Mouse (Mus musculus) c-Kit-negative CD71-positive TER-119-positive erythroid progenitor cells, embryonic 14.5 days (primary cell): ENCODE data around the gene Rasl2-9.
"Not testable (repeated sequence)": the region's sequence is repeated elsewhere in the genome, so short reads cannot be mapped to it uniquely, and the experiment has no call there.

Source experiments
- DNase-seq: peaks from one replicate; pipeline ENCODE4 v3.0.0-alpha.2; 2013; ENCODE audit warnings: low read depth, low spot score

Gene Rasl2-9

DNA sequence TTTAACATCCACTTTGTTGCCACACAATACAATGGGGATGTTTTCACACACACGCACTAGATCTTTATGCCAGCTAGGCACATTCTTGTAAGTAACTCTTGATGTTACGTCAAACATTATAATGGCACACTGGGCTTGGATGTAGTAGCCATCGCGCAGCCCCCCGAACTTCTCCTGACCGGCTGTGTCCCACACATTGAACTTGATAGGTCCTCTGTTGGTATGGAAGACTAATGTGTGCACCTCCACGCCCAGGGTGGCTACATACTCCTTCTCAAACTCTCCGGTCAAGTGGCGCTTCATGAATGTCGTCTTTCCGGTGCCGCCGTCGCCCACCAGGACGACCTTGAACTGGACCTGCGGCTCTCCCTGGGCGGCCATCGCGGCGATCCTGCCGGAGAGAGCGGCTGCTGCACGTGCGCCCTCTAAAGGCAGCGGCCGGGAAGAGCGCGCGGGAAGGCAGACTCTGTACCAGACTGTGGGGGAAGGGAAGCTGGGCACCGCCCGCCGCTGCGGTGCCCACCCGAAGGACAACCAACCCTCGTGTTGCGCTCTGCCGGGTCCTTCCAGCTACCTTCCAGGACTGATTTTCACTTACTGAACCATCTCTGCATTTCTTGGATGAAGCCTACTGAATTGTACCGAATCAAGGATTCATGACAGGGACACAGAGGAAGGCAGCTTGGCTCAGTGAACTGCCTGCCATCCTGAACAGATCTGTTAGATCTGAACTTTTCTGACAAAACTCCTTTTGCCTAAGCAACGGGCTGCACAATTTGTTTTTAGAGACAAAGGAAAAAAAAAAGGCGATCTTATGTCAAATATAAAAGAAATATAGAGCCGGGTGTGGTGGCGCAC, at the start of gene Rasl2-9:
Rasl2-9 (minus strand) TSS at position 402 of the 858 bp plus-strand sequence.
- no peak for DNase-seq

DNA sequence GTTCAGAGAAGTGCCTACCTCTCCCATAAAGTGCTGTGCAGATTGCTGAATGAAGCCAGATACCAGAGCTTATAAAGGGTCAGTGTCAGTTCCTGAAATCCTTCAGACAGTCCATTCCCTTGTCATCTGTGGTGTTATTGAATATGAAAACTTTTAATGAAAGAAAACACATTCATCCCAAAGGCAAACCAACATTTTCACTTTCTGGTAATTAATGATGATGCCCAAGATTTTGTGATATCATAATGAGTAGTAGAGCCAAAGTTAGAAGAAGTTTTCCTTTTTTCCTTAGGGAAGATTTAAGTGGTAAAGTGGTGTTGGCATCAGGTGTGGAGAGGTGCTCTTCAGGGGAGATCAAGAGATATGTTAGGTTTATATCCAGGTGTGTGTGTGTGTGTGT, 23.8 kb upstream of the Rasl2-9 start, which contains the start of gene Vmn1r55:
Vmn1r55 (minus strand) TSS at position 101 of the 400 bp plus-strand sequence.
- not testable (repeated sequence) for DNase-seq

DNA sequence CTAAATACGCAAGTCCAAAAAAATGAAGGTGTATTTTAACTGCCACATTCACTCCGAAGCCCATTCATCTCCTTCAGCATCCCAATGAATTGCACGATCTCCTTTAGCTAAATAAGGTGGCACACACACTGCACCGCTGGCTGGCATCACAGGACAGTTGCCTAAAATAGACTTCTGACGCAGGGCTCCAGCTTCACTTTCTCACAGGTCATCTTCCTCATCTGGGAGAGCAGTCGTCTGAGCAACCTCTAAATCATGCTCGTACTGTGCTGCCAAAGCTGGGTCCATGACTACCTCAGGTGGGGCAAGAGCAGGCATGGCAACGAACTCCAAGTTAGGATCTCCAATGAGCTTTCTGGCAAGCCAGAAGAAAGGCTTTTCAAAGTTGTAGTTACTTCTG, 672 bp downstream of the Rasl2-9 start:
- no peak for DNase-seq

DNA sequence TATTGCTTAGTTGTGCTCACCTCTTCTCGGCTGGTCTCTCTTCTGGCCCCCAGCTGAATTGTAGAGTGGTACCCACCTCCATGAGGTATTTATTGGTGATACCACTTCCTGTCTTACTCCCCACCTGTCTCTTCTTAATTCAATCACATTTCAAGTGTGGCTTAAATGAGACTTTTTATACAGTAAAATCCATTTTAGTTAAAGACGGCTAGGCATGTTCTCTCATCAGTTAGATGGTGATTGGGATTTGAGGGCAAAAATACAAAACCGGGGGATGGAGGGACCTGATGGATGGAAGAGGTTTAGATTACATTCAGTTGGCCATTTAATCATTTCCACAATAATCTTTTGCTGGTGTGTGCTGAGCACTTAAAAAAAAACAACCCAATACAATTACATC, 8.9 kb downstream of the Rasl2-9 start, which contains the start of gene Rfpl4:
Rfpl4 (minus strand) TSS at position 101 of the 400 bp plus-strand sequence.
- DNase-seq = no peak

DNA sequence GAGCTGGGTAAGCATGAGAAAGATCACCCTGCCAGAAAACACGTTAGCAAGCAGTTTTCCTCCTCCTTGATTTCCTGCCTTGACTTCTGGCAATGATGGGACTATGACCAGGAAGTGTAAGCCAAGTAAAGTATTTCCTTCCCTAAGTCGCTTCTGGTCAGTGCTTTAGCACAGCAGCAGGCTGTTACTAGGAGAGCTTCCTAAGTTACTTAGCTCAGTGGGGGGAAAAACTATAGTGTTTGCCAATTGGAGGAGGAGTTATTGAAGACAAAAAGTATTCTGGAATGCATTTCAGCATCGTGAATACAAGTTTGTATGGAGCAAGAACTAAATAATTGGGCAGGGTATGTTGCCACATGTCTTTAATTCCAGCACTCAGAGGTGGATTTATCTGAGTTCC, 13.0 kb downstream of the Rasl2-9 start:
- DNase-seq = no peak

DNA sequence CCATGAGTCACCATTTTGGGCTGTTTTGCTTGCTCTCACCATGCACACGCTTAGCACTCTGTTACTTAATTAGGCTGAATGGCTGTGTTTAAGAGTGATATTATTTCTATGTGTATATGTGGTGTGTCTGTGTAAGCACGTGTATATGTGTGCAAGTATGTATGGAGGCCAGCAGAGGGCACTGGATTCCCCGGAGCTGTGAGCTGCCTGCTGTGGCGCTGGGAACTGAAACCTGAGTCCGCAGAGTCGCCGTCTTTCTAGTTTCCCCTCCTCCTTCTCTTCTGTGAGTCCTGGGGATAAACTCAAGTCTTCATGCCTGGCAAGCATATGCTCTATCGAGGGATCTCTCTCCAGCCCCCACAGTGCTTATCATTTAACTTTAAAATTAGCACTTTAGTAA, 16.4 kb downstream of the Rasl2-9 start:
- DNase-seq = no peak

DNA sequence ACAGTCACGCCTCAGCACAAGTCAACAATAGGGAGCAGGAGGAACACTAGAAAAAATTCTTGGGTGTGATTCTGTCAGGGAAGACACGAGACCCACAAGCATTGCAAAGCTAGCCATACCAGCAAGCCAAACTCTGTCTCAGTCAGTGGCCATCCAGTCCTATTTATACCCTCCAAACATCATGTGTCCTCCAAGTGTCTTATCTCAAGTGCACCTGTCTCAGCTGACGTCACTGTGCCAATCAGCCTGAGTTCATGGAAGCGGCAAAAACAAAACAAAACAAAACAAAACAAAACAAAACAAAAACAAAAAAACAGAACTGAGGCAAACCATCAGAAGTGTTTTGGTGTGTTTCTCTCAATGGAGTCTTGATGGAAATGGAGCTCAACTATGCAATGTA, 17.5 kb downstream of the Rasl2-9 start:
- DNase-seq = no peak

DNA sequence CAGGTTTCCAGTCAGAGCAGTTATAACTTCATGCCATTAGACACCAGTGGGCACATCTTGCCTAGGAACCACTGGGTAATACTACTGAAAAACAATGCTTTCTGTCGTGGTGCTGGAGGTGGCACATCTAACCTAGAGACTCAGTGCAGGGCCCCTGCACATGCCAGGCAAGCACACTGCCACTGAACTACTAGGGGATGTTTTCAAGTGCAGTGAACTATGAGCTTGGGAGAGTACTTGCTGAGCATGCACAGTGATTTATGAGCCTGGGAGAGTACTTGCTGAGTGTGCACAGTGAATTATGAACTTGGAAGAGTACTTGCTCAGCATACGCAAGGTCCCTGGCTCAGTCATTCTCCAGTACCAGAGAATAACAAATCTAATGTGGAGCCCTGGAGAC, 23.2 kb downstream of the Rasl2-9 start:
- no peak for DNase-seq

DNA sequence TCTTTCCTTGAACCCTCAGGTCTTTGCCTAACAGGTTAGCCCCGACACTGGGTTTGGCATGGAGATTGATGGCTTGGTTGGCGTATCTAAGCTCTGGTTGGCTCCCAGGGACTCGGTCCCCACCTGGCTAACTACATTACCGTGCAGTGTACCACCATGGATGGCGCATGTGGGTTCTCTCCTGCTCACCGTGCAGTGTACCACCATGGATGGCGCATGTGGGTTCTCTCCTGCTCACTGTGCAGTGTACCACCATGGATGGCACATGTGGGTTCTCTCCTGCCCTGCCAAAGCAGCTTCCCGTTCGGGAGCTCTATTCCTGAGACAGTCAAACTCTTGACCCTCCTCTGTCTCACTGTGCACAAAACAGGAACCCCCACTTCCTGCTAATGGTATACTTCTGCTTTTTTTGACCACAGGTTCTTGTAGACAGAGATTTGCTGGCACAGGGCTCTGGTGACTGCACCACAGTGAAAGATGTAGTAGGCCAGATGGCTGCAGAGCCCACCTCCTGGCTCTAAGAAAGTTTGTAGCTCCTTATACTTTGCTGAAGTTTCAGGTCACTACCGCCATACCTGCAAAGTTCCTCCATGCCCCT, 24.6 kb downstream of the Rasl2-9 start:
- no peak for DNase-seq

DNA sequence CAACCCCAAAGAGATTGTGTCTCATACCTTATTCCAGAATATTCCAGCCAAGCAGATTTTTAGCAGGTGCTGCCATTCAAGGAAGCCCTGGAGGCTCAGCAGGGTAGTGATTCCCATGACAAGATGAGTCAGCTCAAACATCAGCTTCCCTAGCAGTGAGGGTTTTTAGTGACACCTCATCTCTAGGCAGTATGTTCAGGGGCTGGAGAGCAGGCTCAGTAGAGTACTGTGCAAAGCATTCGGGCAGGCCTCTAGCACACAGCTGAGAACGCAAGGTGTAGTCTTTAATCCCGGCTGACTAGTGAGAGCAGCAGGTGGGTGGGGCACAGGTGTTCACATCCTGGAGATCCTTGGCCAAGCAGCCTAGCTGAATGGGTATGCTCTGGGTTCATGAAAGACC, 26.0 kb downstream of the Rasl2-9 start:
- DNase-seq = no peak

DNA sequence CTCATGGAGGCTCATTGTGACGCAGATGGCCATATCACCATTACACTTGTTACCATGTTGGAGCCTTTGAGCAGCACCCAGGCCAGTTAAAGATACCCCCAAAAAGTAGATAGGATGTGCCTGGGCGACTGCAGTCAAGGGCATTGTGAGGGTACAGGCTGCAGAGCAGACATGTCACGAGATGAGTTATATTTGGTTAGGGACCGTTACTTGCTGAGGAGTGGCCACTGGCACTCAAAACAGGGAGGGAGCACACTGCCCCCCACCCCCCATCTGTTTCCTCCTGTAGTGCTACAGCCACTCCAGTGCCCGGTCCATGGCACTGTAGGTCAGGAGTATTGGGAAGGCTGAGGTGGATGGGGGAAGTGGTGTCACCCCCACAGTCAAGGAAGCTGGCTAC, 27.0 kb downstream of the Rasl2-9 start:
- no peak for DNase-seq

DNA sequence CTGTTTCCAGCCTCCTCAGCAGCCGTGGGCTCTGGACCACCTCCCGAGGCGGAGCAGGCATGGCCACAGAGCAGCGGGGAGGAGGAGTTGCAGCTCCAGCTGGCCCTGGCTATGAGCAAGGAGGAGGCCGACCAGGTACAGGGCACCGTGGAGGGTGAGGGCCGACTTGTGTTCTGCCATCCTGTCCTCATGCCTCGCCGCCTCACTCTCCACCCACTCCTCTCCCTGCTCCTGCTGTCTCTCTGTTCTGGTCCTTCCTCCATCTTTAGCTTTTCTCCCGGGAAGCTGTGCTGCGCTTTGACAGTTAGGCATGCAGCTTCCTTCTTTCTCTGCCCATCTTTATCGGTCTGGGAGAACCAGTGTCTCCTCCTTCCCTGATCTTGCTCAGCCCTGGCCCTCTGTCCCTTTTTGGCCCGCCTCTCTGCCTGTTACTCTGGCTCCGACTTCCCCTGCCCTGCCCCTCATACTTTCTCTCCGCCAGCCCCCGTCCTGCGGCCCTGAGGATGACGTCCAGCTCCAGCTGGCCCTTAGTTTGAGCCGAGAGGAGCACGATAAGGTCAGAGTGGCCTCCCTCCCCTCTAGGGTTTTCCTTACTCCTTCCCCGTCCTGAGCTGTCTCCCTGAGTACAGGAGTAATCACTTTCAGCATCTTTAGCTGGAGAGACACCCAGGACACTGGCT, 32.8 kb downstream of the Rasl2-9 start:
- no peak for DNase-seq

DNA sequence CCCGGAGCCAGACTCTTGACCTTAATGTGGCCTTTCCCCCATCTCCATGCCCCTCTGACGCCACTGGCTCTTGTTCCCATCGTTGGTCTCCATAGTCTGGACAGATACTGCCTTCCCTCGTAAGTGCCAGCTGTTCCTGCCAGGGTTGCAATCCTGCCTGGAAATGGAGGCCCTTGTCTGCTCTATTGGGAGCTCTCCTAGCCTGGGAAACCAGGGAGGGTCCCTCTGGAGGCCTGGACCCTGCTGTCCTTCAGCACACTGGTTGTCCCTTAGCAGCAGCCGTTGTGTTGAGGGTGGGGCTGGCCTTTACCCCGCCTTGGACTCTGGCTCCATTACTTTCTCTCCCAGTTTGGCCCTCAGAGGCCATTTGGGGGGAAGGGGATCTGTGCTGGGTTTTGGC, 33.4 kb downstream of the Rasl2-9 start:
- no peak for DNase-seq

DNA sequence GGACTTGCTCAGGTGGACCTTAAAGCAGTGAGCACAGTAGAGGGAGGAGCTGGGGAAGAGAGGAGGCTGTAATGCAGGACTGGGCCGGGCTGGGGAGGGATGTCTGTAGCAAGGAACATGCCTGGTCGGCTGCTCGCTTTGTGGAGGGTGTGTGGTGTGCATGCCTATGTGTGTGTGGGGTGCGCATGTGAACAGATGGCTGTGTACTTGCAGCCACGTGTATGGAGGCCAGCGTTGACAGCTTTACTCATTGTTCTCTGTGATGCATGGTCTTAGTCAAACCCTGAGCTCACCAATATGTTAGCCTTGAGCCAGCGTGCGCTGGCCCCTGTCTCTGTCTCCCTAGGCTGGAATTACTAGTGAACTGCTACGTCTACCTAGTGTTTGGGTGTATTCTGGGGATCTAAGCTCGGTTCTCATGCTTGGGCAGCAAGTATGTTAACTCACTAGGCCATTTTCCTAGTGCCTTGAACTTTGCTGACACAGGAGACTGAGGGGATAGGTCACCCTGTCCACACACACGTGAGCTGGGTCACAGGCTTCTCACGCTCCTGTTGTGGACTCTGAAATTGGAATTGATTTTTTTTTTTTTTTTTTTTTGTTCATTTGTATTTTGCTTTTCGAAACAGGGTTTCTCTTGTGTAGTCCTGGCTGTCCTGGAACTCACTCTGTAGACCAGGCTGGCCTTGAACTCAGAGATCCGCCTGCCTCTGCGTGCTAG, 34.6 kb downstream of the Rasl2-9 start:
- no peak for DNase-seq

DNA sequence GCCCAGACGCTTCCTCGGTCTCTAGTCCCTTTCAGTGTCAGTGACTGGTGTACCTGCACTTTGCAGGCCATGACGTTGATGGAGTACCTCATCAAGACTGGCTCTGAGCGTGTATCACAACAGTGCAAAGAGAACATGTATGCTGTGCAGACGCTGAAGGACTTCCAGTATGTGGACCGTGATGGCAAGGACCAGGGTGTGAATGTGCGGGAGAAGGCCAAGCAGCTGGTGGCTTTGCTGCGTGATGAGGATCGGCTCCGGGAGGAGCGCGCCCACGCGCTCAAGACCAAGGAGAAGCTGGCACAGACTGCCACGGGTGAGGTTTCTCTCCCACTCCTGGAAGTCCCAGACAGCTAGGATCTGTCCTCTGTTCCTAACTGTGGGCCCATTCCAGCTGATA, 35.9 kb downstream of the Rasl2-9 start:
- DNase-seq = no peak

DNA sequence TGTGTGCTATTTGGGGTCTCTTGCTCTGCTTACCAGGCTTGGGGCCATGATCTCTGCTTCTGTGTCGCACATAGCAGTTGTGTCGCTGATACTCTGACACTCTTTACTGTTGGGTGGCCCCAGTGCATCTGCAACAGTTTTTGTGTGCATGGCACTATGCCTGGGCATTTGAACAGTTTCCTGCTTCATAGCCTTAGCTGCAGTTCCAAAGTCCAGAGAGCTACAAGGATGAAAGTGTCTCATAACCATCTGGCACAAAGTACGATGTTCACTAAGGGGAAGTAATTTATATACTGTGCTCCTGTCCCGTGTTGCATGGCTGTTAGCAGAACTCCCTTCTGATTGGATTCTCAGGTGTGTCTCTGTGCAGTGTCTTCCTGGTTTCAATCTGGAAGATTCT, 37.9 kb downstream of the Rasl2-9 start:
- DNase-seq = no peak

DNA sequence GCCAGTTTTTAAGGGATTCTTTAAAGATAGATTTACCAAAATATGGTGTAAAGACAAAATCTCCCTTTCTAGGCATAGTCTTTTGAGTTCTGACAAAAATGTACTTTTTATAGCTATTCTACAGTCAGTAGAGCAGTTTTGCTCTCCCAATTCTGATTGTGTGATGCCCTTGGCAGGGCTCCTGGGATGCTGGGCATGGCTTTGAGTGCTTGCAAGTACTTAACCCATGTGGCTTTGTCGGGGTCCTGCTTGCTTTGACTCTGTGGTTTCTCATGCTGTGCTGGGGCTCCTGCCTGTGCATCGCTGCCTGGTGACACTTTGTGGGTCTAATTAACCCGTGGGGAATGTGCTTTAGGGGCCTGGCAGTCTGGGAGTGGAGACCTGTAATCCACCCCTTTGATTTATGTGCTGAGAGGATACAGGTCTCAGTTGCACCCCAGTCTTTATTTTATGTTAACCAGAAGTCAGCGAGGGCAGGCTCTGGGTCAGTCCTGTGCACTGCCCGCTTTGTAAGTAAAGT, 38.8 kb downstream of the Rasl2-9 start:
- no peak for DNase-seq

DNA sequence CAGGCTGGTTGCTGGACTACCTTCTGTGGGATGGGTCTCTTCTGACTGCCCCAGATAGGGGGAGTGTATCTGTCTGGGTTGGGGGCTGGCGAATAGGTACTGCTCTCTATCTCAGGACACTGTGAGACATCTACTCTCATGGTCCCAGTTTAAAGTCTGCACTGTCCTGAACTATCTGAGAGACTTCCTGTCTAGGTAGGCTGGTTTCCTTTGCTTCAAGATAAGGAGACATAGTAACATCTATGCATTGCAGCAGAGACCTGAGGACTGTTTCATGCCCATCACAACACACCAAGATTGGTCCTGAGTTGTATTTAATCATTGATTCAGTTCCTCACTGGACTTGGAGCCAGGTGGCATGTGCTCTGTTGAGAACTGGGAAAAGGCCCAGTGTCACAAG, 40.2 kb downstream of the Rasl2-9 start:
- no peak for DNase-seq

DNA sequence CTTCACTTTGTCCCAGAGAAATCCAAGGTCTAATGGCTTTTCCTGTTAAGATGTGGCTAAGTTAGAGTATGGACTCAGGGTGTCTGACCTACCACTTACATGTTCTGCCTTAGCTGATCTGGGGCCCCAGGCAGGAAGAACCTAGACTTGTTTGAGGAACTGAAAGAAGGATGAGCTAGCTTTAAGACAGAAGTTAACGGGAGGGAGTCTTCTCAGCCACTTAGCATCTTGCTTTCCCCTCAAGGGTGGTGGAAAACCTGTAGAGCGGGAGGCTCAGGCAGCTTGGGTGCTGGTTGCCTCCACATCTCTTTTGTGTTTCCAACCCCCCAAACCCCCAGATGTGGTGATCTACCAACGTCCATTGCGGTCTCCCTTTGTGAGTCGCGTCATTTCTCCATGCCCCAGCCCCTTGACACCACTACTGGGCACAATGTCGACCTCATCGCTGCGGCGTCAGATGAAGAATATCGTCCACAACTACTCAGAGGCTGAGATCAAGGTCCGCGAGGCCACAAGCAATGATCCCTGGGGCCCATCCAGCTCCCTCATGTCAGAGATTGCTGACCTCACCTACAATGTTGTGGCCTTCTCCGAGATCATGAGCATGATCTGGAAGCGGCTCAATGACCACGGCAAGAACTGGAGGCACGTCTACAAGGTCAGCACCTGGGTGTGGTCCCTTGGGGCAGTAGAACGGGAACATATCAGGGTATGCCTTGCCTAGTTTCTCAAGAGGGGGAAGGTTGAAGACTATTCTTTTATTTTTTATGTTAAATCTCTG, 42.2 kb downstream of the Rasl2-9 start:
- DNase-seq = no peak

DNA sequence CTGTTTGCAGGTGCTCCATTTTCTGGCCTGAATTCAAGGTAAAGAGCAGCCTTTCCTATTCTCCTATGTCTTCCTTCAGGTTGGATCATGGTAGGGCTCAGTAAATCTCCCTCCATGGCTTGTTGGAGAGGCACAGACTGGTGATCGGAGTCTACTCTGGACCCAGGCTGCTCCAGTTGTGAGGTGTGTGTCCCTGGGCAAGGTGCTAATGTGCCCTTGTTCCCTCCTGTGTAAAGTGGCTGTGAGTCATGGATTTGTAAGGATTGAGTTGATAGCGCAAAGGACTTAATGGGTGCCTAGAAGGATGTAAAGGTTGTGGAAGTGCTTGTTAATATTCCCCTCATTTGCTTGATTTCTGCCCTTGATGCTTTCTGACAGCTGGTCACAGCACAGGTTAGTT, 43.8 kb downstream of the Rasl2-9 start:
- DNase-seq = no peak

DNA sequence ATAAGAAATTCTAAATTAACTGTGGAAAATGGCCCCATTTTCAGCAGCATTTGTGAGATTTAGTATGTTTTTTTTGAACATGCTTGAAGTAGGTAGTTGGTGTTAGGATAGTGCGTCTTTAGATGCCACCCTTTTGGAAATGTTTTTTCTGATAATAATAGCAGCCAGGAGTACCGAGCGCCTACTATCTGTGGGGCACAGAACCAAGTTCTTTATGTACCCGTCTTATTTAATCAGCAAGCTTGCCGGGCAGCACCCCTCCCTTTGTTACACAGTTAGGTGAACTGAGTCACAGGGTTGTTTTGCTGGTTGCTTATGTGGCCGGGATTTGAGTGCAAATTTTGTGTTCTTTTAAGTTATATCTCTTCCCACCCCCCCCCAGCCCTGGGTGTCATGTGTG, 44.5 kb downstream of the Rasl2-9 start:
- no peak for DNase-seq
